Mouse (Mus musculus): ENCODE results near the gene Ackr1.

GRCm38 (mm10) chr1:173350372-173350957 is 16.9 kb upstream of the Ackr1 start, which contains the start of gene Aim2:
- TF ChIP-seq EP300 (IDR thresholded peaks at IDR 0.05; ENCODE audit: low read depth) (no peak), CTCF (IDR thresholded peaks at IDR 0.05; ENCODE audit: low read depth) (no peak)

Measured in liver, embryonic 14.5 days (tissue).